Mouse (Mus musculus): ENCODE results near the gene Pnliprp2. TPM values are rescaled to one million over a fixed set of nuclear protein-coding genes. Genes with fewer than 3 reads are reported as not detected.

Gene Pnliprp2
- not detected for total RNA-seq (2021)
- long read RNA-seq, experiment 1 = 0 reads
- long read RNA-seq, experiment 2 = 0 reads

DNA sequence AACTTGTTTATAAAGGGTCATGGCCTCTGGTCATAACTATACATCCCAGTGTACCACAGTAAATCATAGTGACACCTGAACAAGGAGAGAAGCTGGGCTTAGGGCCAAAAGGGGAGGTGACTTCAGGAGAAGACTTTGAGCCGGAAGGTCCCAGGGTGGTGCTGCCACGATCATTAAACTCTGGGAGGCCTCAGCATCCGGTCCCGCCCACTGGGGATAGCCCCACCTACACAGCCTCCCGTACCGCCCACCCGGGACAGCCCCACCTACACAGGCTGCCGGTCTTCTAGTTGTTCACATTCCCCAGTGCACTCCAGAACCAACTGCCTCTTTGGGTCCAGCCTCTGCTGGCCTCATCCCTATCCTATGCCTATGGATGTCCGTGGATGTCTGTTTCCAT, at the start of gene Pnliprp2:
Pnliprp2 (plus strand) TSS at position 297 of the 400 bp plus-strand sequence.
- no peak for DNase-seq (ENCODE audit: low spot score in 2 of 2)

DNA sequence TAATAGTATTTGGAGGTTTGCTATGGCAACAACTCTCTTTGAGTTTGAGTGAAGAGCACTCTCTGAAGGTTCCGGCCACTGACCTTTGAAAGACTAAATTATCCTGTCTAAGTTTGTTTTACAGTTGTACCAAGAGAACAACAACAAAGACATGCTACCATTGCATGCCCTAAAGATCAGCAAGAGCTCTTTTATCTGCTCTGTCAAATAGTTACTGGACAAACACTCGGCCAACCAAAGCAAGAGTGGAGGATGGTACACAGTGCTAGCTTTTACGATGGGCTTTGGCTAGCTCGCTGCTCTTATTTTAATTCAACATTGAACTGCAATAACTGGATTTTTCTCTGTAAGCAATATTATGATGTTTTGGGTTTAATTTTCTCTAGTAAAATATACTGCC, 41.6 kb upstream of the Pnliprp2 start:
- no peak for DNase-seq (ENCODE audit: low spot score in 2 of 2)

DNA sequence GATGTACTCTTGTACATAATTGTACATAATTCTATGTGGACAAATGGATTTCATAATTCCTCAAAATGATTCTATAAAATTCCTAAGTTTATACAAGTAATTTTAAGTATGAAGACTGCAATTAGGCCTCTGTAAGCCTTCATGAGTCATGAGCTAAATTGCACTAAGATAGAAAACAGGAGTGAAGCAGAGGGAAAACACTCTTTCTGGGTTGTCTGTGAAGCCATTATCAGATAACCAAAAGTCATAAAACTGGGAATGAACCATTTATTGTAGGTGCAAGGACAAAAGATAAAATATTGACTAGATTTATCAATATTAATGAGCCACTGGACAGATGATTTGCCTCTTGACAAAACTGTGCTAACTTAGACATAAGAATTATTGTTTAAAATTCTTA, 39.1 kb upstream of the Pnliprp2 start:
- no peak for DNase-seq (ENCODE audit: low spot score in 2 of 2)

DNA sequence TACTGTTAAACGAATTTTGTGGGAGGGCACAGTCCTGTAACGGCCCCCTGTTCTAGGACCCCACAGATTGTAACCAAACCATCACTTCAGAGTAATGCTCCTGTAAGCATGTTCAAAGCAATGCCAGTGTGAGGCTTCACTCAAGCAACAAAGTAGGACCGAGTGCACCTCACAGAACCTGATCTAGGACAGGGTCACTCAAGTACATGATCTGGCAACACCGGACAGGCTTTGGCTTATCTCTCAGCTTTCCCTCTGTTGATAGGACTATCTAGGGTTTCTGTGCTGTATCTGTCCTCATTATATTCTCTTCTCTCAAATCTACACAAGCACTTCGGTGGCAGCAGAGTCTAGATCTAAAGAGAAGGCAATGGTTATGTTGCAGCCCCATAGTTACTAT, 33.0 kb upstream of the Pnliprp2 start:
- DNase-seq (ENCODE audit: low spot score in 2 of 2) = no peak

DNA sequence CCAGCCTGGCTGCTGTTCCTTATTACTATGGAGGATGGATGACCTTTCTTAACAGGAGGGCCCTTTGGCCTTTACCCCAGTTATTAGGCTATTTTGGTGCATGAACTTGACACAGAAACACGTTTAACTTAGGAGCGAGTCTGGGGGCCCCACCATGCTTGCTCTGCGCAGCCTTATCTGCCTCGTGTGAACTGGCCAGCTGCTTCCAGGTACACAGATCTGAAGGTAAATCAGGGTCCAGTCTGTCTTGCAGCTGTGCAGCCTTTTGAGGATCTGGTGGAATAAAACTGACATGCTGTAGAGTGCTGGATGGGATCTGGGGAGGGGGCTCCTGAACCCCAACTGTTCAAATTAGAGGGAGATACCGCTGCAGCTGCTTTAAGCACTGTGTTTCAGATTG, 31.8 kb upstream of the Pnliprp2 start:
- DNase-seq (ENCODE audit: low spot score in 2 of 2) = no peak

DNA sequence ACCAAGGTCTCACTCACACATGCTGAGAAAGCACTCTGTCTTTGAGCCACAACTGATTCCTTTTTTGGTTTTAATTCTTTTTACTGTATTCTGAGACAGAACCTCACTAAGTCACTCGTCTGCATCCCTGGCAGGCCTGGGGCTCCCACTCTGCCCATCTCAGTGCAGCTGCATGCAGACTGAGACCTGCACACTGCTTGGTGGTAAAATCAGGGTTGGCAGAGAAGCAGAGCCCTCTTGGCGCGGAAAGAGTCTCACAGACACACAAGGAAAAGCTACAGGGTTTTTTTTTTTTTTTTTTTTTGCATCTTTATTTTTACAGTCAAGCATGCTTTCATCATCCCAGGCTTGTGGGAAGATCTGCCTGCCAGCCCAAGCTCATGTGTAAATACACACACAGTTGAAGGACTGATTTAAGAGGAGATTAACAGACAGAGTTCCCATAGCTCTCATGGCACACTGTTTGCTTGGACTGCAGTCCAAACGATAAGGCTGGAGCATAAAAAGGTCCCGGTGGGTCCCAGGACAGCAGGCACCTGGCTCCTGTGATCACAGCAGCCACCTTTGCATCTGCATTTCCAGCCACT, 31.0 kb upstream of the Pnliprp2 start, which contains the start of gene Pnliprp1:
Pnliprp1 (plus strand) TSS at position 443 of the 587 bp plus-strand sequence.
- no peak for DNase-seq (ENCODE audit: low spot score in 2 of 2)

DNA sequence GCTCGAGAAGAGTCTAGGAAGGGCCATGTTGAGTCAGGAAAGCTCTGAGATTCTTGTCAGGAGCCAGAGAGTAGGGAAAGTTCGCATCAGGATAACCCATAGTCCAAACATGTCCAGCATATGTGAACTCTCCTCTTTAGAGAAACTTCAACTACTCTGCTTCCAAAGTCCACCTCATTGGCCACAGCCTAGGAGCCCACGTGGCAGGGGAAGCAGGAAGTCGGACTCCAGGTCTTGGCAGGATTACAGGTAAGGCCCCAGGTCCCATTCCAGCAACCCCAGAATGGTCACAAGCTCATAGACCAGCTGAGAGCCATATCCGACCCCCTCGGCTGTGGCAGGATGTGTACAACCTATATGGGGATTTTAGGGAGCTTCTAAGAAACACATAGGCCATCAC, 26.3 kb upstream of the Pnliprp2 start:
- no peak for DNase-seq (ENCODE audit: low spot score in 2 of 2)

DNA sequence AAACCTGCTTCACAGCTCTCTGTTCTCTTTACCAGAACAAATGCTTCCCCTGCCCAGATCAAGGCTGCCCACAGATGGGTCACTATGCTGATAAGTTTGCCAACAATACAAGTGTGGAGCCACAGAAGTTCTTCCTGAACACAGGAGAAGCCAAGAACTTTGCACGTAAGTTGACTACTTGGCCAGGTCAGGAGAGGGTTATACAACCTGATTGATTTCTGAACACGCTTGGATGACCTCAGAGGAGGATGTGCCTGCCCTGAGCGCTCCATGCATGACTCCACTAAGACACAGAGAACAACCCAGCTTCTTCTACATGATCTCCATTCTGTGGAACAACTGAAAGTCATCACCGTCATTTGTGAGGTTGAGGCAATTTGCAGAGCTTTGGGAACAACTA, 21.4 kb upstream of the Pnliprp2 start:
- no peak for DNase-seq (ENCODE audit: low spot score in 2 of 2)

DNA sequence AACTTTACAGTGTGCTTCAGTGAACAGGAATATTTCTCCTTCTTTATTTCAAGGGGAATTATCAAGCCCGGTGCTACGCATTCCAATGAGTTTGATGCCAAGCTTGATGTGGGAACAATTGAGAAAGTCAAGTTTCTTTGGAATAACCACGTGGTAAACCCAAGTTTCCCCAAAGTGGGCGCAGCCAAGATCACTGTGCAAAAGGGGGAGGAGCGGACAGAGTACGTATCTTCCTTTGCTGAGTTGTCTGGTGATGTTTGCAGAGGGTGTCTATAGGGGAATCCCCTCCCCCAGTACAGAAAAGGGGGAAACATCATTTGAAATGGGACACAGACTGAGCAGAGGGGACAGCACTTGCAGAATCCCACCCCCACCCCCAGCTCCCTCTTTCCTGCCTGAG, 18.5 kb upstream of the Pnliprp2 start:
- no peak for DNase-seq (ENCODE audit: low spot score in 2 of 2)

DNA sequence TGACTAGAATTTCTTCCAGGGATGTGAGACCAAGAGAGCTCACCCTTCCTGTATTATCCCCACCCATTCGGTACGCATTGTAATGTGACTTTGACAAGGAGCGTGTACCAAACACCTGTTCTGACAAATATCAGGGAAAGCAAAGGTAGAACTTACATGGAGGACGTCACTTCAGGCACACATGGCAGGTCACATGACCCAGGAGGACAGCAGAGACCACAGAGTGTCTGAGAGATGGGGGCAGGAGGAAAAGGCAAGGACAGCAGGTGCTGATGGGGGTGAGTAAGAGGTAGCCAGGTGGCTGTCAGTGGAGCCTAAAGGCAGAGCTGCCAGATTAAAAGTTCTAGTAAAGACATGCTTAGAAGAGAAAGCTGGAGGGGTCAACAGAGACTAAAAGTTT, 16.8 kb upstream of the Pnliprp2 start:
- no peak for DNase-seq (ENCODE audit: low spot score in 2 of 2)

DNA sequence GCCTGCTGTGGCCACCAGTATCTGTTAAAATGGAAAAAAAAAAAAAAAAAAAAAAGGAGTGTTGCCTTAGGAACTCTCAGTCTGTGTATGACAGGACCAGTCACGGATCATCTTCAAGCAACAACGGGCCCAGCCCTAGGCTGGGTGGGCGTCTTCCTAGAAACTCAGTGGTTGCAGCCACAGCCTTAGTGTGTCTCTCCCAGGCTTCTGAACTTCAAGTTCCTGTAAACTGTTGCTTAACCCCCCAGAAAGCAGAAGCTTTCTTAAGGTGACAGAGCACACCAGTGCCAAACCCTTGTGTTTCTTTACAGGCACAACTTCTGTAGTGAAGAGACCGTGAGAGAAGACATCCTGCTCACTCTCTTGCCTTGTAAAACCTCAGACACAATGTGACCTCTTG, 15.8 kb upstream of the Pnliprp2 start:
- no peak for DNase-seq (ENCODE audit: low spot score in 2 of 2)

DNA sequence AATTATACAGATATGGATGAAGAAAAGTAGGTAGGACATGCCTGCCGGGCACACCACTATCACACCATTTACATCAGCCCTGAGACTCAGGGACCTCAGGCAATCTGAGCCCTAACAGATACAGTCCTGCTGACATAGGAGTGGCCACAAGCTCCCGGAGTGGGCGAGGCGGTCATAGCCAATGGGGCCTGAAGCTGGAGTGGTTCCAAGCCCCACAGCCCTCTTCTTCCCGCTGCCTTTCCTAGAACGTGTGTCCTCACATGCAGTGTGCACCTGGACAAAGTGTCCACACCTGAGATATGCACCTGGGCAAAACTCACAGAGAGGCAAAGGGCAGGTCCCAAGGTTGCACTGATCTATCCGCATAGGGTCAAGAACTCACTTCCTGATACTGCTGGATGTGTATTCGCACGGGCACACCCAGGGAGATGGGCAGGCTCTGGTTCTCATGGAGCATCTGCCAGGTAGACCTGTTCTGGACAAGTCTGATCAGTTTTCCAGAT, 12.0 kb upstream of the Pnliprp2 start:
- DNase-seq (ENCODE audit: low spot score in 2 of 2) = no peak

DNA sequence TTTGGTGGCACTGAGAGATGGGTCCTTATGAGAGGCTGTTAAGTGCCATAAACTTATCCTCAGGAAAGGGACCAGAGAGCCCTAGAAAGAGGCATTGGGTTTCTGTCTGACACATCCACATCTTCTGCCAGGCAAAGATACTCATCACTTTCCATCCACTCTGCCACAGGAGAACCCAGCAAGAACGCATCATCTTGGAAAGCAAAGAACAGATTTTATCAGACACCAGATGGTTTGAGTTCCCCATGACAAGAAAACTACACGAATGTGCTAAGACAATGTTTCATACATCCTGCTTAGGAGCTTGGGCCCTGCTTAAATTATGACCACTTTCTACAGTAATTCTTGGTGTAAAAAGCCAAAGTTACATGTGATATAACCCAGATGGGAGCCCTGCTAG, 8.7 kb upstream of the Pnliprp2 start:
- no peak for DNase-seq (ENCODE audit: low spot score in 2 of 2)

DNA sequence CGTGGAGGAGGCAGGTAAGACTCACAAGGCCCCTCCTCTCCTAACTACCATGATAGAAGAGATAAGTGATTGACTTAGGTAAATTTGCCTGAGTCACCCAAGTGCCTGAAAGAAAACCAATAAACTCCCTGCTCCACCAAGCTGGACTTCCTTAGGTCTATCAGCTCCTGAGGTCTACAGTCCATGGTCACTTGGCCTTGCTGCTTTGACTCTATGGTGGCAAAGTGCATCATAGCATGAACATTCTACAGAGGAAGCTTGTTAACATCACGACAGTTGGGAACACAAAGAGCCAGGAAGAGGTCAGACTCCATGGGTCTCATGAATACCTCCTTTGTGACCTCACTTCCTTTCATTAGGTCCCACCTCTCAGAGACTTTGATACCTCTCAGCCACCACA, 8.0 kb upstream of the Pnliprp2 start:
- no peak for DNase-seq (ENCODE audit: low spot score in 2 of 2)

DNA sequence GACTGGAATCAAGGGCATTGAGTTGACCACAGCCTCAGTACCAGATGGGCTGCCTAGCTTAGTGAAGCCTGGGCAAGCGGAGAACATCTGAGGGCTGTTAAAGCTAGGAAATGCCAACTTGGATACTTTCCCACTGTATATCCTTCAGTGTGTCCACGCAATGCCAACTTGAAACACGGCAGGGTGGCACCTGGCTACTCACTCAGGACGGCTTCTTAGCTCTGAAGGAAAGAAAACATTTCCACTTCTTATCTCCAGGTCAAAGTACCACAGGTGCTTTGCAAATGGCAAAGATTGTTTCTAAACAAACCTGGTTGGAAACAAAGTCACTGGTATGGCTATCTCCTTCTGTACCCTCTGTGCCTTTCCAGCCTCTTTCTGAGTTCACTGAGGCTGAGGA, 648 bp upstream of the Pnliprp2 start:
- DNase-seq (ENCODE audit: low spot score in 2 of 2) = no peak

DNA sequence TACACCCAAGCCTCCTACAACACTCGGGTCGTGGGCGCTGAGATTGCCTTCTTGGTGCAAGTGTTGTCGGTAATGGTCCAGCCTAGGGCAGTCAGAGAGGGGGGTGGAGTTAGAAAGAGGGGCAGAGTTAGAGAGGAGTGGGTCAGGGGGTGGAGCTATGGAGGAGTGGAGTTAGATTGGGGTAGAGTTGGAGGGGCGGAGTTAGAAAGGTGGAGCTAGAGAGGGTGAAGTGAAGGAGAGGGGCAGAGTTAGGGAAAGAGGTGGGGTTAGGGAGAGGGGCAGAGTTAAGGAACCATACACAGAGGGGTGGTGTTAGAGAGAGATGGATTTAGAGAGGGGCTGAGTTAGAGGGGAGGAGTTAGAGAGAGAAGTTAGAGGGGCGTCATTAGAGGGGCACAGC, 2.8 kb downstream of the Pnliprp2 start:
- no peak for DNase-seq (ENCODE audit: low spot score in 2 of 2)

DNA sequence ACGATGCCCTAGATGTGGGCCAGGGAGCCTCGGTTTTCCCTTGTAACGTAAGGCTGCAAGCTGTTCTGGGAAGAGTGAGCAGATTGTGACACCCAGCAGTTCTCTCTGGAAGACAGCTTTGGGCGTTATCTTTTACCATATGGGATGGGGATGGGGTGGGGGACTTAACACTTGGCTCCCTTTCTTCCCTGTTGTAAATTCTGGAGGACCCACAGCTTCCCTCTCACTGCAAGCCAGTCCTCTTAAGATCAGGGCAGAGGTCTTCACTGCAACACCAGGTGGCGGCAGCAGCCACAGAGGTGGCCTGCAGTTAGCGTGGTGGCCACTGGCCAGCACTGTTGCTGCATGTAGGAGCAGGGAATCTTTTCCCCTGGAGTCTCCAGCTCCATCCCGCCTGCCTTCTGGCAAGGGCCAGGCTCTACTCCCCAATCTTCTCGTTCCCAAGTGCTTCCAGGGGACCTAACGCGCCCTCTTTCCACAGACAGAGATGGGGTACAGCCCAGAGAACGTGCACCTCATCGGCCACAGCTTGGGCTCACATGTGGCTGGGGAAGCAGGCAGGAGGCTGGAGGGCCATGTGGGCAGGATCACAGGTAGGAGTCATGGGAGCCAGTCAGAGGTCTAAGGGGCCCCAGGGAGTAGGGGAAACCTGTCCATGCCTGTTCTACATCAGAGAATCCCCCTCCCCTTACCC, 3.5 kb downstream of the Pnliprp2 start:
- DNase-seq (ENCODE audit: low spot score in 2 of 2) = peak; percentile 36 to 69

DNA sequence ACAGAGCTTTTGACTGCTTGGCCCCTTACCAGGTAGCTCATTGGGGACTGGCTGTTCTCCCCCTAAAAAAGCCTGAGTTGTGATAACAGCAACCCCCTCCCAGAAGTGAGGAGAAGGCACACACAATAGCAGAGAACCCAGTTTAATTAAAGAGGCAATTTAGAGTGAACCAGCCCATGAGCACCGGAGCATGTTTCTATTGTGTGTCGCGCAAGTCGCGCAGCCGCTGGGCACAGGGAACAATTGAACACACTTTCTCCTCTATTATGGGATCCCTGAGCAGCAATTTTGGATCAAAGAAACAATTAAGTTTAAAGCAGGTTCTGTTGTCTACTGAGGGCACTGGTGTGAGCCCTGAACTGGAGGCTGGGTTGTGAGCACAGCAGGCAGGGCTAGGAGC, 7.8 kb downstream of the Pnliprp2 start:
- DNase-seq (ENCODE audit: low spot score in 2 of 2) = no peak

DNA sequence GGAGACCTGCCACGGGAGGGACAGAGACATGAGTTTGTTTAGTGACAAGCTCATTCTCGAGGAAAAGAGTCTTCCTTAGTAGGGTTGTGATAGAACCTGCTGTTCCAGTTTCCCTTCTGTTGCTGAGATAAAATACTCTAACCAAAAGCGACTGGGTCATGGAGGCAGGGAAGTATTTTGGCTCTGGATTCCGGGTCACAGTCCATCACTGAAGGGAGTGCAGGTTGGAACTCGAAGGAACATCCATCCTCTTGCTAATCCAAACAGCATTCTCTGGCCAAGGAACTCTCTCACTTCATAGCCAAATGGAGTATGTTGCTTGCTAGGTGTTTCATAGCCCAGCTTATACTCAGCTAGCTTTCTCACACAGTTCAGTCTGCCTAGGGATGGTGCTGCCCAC, 16.9 kb downstream of the Pnliprp2 start:
- DNase-seq (ENCODE audit: low spot score in 2 of 2) = no peak

DNA sequence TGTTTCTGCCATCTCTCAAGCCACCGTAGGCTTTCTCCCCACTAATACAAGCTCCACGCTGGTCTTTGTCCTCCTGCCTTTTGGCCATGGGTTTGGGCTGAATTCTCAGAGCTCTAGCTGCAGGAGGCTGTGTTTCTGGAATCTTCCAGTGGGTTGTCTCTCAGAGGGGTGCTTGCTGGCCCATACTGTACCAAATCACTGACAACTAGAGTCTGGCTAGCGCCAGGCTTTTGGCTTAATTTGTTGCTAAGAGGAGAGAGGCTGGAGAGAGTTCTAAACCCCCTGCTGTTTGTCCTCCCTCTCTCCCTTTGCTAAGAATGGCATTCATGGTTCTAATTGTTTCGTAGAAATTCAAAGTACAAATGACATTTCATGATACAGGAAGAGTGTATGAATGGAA, 22.0 kb downstream of the Pnliprp2 start:
- no peak for DNase-seq (ENCODE audit: low spot score in 2 of 2)

DNA sequence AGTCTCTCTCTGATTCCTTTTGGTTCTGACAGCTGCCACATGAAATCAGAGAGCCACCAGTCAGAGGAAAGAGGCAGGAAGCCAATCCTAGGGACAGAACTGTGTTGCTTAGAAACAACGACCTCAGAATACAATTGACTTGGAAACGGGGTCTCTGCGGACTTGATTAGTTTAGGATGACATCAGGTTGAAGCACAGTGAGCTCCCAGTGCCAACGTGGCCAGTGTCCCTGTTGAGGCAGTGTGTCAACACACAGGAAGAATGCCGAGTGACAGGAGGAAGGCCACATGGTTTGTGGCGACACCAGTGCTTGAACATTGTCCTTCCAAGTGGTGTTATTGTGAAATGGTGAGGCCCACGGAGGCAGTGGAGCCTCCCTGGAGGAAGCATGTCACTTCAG, 24.4 kb downstream of the Pnliprp2 start:
- no peak for DNase-seq (ENCODE audit: low spot score in 2 of 2)

DNA sequence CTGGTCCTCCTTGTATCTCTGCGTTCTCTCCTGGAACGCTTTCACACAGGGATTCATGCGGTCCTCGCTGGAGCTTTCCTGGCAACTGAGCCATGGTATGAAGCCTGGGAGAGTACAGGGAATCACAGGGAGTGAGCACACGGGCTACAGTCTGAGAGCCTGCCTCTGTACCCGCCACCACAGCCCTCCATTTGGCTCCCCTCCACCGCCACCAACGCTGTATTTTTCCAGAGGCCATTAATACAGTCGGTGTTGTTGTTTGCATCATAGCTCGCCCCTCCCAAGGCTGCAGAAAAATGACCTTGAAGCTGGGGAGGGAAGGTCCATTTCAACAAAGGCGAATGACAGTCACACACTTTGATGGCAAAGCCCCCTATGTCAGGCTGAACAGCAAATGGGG, 29.7 kb downstream of the Pnliprp2 start:
- no peak for DNase-seq (ENCODE audit: low spot score in 2 of 2)

DNA sequence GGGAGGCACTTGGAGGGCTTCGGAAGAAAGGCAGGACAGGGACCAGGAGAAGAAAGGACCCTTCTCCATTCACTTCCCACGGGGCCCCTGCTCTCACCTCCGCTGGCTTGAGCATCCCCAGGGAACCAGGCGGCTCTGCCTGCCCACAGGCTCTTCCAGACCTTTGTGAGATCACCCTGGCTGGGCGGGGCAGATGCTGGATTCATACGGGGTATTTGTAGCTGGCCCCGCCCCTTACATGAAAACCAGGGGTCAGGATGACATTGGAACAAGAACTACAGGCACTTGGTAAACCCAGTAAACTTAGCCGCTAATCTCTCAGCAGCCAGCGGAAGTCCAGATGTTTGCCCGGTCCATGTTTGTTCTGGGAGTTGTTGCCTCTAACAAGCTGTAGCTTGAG, 34.8 kb downstream of the Pnliprp2 start, which contains the start of gene 1700019N19Rik:
1700019N19Rik (minus strand) TSS at position 178 of the 400 bp plus-strand sequence.
- DNase-seq (ENCODE audit: low spot score in 2 of 2) = no peak
